Mouse (Mus musculus): Measurements from ENCODE around the gene Atxn7l1.

Atxn7l1 gene

DNA sequence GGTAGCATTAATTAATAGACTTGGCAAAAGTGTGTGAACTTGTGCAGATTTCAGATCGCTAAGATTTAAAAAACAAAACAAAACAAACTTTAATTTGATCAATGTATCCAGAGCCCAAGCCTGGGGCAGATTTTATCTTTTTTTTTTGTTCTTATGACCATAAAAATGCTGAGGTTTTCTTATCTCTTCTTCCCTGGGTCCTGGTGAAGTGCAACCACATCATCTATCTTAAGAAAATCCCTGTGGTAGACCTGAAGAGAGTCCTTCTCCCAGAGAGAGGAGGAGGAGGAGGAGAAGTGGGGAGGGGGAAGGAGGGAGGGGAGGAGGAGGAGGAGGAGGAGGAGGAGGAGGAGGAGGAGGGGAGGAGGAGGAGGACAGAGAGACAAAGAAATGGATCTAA lies 78.5 kb downstream of the Atxn7l1 start:
- no peak for DNase-seq (ENCODE audit: low spot score in 2 of 2)

DNA sequence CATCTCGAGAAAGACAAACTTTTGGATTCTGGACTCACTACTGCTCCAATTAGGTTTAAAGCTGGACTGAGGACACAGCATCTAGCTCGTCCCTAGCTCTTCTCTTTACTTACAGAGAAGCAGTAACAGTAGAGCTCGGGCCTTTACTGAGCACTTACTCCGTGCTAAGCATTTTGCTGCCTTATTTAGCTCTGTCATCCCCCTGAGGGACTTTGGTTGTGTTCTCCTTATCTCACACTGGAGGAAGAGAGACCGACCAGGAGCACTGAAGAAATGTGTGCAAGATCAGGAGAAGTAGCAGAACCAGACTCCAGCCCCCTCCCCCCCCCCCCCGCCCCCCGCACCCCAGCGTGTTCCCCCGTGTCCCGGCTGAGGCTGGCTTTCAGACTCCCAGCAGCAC lies 79.1 kb downstream of the Atxn7l1 start:
- DNase-seq (ENCODE audit: low spot score in 2 of 2) = no peak

DNA sequence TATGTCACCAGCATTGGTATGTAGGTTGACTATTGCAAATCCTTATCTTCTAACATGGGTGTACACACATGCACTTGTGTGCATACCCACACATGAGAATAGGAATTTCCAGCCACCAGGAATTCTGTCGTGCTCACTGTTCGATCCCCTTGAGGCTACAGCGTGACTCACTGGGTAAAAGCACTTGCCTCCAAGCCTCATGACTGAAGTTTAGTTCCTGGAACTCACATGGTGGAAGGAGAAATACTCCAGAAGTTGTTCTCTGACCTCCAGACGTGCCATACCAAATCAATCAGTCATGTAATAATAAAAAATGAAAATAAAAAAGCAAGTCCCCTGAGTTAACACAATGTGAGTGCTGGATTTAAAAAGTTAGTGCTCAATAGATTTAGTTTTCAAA lies 87.8 kb downstream of the Atxn7l1 start:
- DNase-seq (ENCODE audit: low spot score in 2 of 2) = no peak

DNA sequence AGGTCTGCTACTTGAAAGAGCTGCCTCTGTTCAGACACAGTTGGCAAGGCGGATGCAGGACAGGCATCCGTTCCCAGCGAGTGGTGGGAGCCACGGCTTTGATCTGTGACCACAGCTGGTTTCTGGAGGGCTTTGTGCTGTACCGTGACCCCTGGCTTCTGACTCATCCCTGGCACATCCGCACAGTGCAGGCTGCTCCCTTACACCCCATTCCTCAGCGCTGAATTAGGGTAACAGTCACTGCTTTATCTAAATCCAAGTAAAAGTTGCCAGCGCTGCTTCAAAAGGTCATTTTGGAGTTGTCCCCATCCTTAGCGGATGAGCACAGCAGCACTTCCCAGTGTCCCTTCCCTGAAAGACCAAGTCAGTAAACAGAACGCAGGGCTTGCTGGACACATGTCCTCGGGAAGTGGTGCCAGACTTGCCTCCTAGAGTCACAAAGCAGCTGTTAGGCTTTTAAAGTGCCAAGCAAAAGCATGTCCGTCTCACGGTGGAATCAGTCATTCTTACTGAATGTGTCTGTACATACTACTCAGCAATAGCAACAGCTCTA lies 88.4 kb downstream of the Atxn7l1 start:
- peak in 1 of 2 experiments; percentile 16 for DNase-seq (ENCODE audit: low spot score in 2 of 2)

DNA sequence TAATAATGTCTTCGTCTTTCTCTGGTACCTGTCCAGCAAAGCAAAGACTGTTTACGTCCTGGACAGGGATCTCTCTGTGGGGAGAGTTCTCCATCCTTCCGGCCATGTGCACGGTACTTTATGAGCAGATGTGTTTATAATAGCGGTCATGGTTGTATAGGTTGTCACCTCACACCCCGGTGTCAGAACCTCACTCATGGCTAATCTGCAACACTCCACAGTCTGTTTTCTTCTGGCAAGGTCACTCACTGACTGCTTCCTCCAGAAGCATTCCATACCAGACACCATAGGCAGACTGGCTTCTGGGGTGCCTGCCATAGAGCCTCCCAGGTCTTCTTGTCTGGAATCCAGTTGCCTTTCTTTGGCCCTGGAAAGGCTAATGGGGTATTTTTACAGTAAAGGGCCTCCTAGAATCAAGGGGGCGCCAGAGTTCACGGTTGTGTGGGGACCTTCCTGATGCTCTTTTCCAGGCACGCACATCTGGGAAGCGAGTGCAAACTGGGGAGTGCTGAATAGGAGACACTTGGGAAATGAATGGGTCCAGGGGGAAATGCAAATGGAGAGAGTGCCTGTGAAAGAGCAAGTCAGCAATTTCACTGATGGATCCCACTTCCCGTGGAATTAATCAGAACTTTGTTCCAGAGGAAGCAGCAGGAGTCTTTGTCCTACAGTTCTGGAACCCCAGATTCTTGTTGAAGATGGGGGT lies 89.0 kb downstream of the Atxn7l1 start:
- DNase-seq (ENCODE audit: low spot score in 2 of 2) = no peak

DNA sequence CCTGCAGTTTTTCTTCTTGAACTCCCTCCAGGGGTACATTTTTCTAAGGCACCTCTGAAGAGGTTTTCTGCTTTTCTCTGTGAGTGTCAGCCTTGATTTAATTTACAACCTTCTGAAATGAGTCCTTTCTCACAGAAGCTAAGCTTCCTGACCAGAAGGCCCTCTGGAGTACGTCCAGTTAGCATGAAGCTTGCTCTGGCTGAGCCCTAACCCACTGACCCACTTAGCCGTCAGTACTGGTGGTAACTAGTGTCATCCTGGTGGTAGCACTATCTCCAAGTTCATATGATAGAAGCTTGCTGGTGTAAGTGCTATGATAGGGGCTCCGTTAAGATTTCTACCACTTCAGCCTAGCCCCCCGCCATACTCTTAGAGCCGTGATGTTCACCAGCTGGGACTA lies 89.6 kb downstream of the Atxn7l1 start:
- no peak for DNase-seq (ENCODE audit: low spot score in 2 of 2)

DNA sequence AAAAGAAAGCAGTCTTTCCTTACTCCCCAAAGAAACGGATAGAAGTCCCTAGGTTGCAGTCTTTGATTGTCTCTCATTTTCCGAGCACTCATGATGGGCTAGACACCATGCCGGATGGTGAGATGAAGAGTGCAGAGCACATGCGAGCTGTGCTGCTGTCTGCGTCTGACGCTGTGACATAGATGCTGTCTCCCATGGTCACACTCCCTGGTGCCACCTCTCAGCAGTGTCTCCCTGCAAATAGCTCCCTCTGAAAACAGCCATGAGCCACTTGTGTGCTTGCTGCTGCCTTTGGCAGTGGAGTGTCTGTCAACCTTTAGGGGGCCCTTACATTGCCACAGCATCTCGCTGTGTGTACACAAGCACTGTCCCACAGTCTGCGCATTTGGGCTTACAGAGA lies 95.2 kb downstream of the Atxn7l1 start:
- no peak for DNase-seq (ENCODE audit: low spot score in 2 of 2)

DNA sequence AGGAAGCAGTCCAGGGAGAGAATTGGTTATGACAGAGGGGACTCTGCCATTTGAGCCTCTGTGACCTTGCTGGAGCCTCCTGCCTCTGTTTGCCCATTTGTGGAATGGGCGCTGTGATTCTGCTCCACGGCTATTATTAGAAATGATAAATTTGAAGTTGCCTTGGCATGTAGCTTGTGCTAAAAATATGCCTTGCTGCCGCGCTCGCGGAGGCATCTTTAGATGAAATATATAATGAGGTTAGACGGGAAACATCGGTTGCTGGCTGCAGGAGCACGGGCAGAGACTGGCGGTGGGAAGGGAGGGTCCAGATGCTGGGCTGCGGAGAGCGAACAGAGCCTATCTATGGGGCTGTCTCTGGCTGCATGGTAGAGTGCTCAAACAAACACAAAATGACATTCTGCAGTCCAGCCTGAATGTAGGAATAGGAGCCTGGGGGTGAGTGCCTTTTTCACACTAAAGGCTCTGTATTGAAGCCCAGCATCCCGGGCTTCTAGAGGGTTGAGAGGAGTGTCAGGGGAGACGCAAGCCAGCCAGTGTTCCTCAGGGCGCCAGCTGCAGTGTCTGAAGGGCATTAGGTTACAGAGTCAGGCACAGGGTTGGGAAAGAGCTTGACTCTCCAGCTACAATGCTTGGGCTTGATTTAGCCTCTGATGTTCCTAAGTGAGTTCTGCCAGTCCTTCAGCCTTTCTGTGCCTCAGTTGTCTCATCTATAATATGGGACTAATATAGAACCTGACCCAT lies 96.8 kb downstream of the Atxn7l1 start:
- DNase-seq (ENCODE audit: low spot score in 2 of 2) = no peak

DNA sequence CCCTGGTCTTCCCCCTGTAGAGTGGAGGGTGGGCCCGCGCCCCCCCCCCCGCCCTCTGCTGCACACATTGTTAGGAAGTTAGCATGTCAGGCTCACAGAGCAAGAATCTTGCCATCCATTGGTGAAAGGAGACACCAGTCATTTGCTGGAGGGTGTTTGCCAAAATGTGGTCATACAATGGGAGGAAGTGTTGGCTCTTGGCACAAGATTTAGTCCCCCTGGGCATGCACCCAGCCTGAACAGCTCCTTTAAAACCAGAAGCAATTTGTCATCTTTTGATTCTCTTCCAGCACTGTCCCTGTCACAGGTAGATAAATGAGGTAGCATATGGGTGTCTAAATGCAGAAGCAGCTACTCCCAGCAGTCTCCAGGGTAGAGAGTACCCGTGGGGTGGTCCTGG lies 98.0 kb downstream of the Atxn7l1 start:
- no peak for DNase-seq (ENCODE audit: low spot score in 2 of 2)

DNA sequence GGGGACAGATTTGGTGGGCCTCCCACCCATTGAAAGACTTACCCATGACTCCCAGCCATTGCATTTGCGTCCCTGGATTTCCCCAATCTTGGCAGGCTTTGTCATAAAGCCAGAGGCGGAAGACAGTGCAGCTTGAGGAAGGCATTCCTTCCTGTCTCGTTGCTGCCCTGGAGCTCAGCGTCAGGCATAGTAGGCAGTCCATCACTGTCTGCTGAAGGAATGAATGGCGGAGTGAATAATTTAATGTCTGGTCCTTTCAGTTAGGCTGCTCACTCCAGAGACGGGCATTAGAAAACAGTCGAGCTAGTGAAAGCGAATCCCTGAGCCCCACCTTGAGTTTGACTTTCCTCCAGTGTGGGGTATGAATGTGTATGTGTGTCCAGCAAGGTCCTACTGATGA lies 99.4 kb downstream of the Atxn7l1 start:
- DNase-seq (ENCODE audit: low spot score in 2 of 2) = no peak

DNA sequence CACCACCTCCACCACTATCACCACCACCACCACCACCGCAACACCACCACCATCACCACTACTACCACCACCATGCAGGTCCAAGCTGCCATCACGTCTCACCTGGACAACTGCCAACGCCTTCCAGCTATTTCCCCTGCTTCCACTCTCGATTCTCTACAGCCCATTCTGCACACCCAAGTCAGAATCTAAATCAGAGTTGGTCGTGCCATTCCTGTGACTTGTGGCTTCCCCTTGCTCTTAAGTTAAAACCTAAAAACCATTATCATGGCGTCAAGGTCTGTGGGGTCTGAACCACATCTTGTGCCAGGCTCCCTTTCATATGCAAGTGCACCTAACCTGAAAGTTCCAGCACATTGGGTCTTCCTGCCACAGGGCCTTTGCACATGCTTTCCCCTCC lies 102.7 kb downstream of the Atxn7l1 start:
- no peak for DNase-seq (ENCODE audit: low spot score in 2 of 2)

DNA sequence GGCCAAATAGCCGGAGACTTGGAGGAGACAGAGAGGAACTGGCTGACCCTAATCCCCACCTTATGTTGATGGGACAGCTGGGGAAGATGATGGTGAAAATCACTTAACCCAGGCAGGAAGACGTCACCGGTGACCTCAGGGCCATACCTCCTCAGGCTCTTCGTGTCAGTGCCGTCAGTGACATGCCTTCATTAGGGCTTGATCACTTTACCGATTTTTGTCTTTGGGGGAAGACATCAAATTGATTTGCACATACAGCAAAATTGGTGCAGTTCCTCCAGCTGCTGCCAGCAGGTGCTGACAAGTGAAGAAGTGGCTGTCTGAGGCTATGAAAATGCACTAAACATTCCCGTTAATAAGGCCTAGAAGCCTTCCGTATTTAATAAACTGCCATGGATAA lies 103.9 kb downstream of the Atxn7l1 start:
- no peak for DNase-seq (ENCODE audit: low spot score in 2 of 2)

DNA sequence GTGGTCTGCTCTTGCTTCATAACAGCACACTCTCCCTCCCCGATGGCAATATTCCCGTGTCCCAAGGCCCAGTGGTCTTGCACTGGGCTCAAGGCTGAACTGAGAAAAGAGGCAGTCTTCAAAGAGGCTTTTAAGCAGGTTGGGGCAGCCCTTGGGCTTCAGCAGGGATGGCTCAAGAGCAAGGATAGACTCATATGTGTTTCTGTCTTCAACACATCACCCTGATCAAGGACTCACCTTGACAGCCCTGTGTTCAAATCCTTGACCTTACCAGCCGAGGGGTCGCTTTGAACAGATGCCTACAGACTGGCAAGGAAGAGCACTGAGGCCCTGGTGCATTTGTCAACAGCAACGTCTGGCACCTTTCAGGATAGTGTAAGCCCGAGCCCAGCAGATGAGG lies 105.1 kb downstream of the Atxn7l1 start:
- no peak for DNase-seq (ENCODE audit: low spot score in 2 of 2)

DNA sequence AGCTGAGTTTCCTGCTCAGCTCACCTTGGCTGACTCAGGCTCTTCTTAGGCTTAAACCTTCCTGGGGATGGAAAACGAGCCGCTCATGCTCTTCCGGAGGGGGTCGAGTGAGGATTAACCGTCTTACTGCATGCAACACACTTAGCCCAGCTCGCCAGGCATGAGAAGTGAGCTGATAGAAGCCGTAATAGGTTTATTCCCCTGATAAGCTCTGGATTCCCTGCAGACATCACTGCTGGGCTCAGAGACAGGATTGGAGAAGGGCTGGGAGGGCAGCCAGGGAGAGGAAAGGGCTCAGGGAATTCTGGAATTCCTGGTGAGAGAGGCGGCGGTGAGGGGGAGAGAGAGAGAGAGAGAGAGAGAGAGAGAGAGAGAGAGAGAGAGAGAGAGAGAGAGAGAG lies 105.7 kb downstream of the Atxn7l1 start:
- DNase-seq (ENCODE audit: low spot score in 2 of 2) = no peak

DNA sequence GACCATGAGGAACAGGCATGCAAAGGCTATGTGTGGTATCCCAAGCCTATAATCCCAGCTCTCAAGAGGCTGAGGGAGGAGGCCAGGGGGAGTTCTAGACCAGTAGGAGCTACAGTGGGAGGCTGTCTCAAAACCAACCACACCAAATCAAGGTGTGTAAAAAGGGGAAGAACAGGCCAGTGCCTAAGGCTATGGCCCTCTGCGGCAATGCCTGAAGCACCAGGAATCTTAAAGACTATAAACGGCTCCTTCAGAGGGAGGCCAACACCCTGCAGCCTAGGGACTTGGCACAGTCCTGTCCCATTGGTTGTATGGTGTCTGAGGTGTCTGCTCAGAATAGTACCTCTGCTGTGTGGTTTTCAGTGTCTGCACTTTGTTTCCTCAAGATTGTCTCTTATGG lies 107.8 kb downstream of the Atxn7l1 start:
- no peak for DNase-seq (ENCODE audit: low spot score in 2 of 2)

DNA sequence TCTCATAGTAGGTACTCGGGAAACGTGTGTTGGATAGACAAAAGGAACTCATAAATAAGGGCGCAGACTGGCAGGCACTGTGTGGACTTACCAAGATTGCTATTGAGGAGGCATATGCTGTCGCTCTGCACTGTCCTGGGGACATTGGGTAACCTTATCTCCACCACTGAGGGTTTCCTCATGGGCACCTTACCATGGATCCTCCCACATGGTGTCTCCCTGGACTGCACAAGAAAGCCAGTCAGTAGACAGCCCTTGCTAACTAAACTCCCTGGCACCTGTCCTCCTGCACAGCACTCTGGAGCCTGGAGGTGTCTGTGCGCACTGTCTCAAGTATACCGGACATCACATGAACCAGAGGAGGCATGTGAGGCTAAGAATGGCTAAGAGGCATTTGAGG lies 108.9 kb downstream of the Atxn7l1 start:
- DNase-seq (ENCODE audit: low spot score in 2 of 2) = no peak

DNA sequence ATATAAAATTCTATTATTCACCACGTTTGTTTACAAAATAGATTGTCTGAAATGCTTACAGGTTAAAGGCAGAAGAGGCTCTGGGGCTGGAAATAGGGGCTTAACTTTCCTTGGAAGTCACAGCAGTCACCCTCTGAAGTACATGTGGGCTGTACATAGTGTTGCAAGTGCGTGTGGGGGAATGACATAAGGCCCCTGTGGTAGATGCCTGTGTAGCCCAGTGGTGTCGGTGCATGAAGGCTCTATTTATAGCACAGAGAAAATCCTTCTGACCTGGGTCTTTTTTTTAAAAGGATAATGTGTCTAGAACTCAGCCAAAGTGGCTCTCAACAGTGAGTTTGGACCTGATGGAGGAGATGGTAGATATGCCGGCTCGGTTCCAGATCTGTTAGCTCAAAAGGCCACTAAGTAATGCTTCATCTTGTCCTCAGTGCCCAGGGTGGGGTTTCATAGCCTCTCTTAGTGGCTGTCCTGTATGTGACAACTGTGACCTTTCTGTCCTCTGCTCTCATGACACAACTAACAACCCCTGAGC lies 111.6 kb downstream of the Atxn7l1 start:
- no peak for DNase-seq (ENCODE audit: low spot score in 2 of 2)

DNA sequence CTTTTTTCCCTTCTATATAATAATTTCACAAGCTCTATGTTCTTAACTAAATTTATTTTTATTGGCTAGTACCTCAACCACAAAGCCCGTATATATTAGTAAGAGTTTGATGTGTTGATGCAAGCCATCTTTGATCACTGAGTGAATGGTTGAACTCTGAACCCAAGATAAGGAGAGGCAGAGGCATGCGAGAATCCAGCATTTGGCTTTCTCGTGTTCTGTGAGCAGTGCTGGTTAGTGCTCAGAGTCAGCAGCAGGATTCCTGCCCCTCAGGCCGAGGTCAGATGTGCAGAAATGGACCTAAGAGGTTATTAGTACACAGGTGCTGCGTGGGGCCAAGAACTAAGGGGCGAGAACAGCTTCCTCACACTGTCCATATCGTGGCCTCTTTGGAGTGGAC lies 113.1 kb downstream of the Atxn7l1 start:
- no peak for DNase-seq (ENCODE audit: low spot score in 2 of 2)

DNA sequence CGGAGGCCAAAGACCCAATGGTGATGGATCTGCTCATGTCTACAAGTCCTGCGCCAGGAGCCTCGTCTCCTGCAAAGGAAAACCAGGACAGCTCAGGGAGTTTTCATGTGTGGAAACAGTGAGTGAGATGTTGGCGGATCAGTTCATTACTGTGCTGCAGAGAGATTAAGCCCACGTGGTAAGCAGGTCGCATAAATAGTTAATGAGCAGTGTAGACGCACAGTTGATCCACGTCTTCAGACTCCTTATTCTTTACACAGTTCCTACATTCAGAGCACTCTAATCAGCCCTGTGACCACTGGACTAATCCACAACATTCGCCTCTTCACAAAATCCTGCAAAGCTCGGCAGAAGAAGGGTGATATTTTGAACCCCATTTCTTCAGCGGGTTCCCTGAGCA lies 118.4 kb downstream of the Atxn7l1 start:
- DNase-seq (ENCODE audit: low spot score in 2 of 2) = no peak

DNA sequence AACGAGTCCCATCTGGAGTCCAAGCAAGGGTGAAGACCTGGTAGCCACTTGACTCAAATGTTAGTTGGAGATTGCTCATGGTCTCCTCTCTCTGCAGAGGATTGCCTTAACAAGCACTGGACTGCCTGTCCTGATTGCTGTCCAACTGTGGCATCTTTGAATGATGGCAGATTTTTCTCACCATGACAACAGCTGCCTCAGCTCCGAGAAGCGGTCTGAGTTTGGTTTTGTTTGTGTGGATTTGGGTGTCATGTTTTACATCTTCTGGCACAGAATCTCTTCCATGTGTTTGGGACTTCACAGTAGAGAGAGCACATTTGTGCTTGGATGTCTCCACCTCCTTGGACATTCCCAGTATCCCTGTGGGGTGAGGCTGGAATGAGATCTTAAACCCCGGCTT lies 120.5 kb downstream of the Atxn7l1 start:
- DNase-seq (ENCODE audit: low spot score in 2 of 2) = no peak

DNA sequence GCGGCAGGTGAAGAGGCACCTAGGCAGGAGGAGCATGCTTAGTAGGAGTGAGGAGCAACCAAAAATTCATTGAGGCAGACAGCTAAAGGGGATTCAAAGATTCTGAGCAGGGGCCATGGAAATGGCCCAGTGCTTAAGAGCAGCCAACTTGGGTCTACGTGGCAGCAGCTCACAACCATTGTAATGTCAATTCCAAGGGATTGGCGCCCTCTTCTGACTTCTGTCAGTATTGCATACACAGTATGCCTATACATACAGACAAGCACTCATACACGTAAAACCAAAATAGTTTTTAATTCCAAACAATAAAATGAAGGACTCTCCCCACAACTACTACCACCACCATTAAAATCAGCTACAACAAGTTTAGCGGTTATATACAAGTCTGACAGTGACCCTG lies 122.2 kb downstream of the Atxn7l1 start:
- DNase-seq (ENCODE audit: low spot score in 2 of 2) = peak; percentile 45 to 67

DNA sequence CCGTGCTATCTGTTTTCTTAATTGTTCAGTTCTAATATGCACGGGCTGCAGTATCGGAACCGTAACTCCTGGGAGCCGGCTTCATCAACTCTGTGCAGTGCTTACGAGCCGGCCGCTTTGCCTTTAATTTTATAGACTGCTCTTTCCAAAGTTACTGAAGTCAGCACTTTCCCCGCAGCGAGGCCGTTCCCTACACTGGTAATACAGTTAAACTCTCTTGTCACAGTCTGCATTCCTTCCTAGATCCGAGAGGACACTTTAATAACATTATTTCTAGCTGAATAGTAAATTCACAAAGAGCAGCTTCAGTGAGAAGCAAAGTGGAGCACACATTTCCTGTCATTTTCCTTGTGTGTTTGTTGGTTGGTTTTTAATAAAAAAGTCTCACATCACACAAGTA lies 124.4 kb downstream of the Atxn7l1 start:
- DNase-seq (ENCODE audit: low spot score in 2 of 2) = no peak

DNA sequence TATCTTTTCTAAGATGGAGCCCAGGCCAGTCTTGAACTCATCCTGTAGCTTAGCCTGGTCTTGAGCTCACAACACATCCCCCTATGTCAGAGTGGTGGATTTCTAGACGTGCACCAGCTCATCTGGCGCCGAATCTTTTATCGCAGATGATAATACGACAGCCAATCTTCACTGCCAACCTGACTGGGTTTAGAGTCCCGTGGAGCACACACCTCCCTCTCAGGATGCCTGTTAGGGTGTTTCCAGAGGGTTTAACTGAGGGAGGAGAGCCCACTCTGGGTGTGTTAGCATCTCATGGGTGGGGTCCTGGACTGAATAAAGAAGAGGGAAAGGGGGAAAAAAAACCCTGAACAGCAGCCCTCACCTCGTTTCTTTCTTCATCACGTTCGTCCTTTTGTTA lies 124.9 kb downstream of the Atxn7l1 start:
- DNase-seq (ENCODE audit: low spot score in 2 of 2) = no peak

Measured in cerebellum, postnatal 4 days (tissue).